Mouse (Mus musculus) kidney, postnatal 0 days (tissue): ENCODE measurements at regions not wholly inside any gene's neighbourhood (a gene's known extent, or its start where the extent isn't known, plus 50 kb on each side); places are given as distances from the start of the nearest gene placed in this dataset.

ENCODE experiments used
- ATAC-seq: fragments of 200-750 bp; cut with Nextera tagmentation; replicated peaks from 2 replicates; pipeline ENCODE4 v1.8.0; 2017; ENCODE audit warnings: low read depth, moderate number of reproducible peaks, moderate TSS enrichment, moderate library complexity; ENCODE audit not compliant: low FRiP score
- DNase-seq: peaks from one replicate; pipeline ENCODE4 v3.0.0-alpha.2; 2016; ENCODE audit warnings: low spot score
- H3K27ac ChIP-seq: fragments of 300-500 bp; sonication (generic); 2 replicates; pipeline ENCODE4 v1.5.1; 2014; ENCODE audit warnings: mild to moderate bottlenecking
- H3K27me3 ChIP-seq: fragments of 300-500 bp; sonication (generic); 2 replicates; pipeline ENCODE4 v1.6.1; 2014; ENCODE audit warnings: low read length, mixed read lengths; ENCODE audit not compliant: insufficient read depth
- H3K36me3 ChIP-seq: fragments of 300-500 bp; sonication (generic); 2 replicates; pipeline ENCODE4 v1.6.1; 2014; ENCODE audit warnings: low read length, mixed read lengths; ENCODE audit not compliant: insufficient read depth
- H3K4me1 ChIP-seq: fragments of 300-500 bp; sonication (generic); replicated peaks from 2 replicates; pipeline ENCODE4 v1.6.1; 2014; ENCODE audit warnings: antibody characterized with exemption, low read length, mixed read lengths; ENCODE audit not compliant: insufficient read depth
- H3K4me2 ChIP-seq: fragments of 300-500 bp; sonication (generic); 2 replicates; pipeline ENCODE4 v1.6.1; 2014; ENCODE audit warnings: mild to moderate bottlenecking, low read length, moderate library complexity, mixed read lengths
- H3K4me3 ChIP-seq: fragments of 300-500 bp; sonication (generic); replicated peaks from 2 replicates; pipeline ENCODE4 v1.5.1; 2014; ENCODE audit warnings: low read depth, low read length
- H3K9ac ChIP-seq: fragments of 300-500 bp; sonication (generic); 2 replicates; pipeline ENCODE4 v1.6.1; 2014; ENCODE audit warnings: low read depth, low read length
- H3K9me3 ChIP-seq: fragments of 300-500 bp; sonication (generic); replicated peaks from 2 replicates; pipeline ENCODE4 v1.6.1; 2016; ENCODE audit warnings: low read length, inconsistent platforms, mixed read lengths
- CTCF ChIP-seq: IDR thresholded peaks from 2 replicates; pipeline ENCODE4 v1.5.1; 2016; ENCODE audit warnings: antibody characterized with exemption, low read depth, mild to moderate bottlenecking, moderate library complexity
- WGBS: fragments of 180-500 bp; shearing (Covaris S2); extraction: QIAGEN DNeasy Blood & Tissue Kit; methylation state at CpG from one replicate; pipeline ENCODE4 v1.1.7; 2014; 5-methylcytosine and 5-hydroxymethylcytosine counted together

GRCm38 (mm10) chr4:89034299-89034698 is 102.6 kb upstream of the Mtap start:
- no peak for ATAC-seq
- H3K27me3 ChIP-seq, result no peaks in the 10 kb centered on the region
- DNase-seq, result no peak
- no peak for TF ChIP-seq CTCF
- H3K36me3 ChIP-seq, result no peaks in the 10 kb centered on the region
- no peak overlapping the region for H3K27ac ChIP-seq
- H3K4me3 ChIP-seq, result no peak overlapping the region
- H3K9ac ChIP-seq, result no peak overlapping the region
- no peak overlapping the region for H3K4me2 ChIP-seq
- no peaks in the 10 kb centered on the region for H3K9me3 ChIP-seq
- H3K4me1 ChIP-seq, result no peaks in the 10 kb centered on the region
- WGBS, result 81% methylated on average over 3 of the region's 3 CpGs

- H3K9me3 ChIP-seq, result no peaks in the 10 kb centered on the region
- no peaks in the 10 kb centered on the region for H3K27me3 ChIP-seq
- no peaks in the 10 kb centered on the region for H3K4me1 ChIP-seq
- whole genome bisulfite sequencing, result 41% methylated on average over 2 of the region's 2 CpGs
- no peak overlapping the region for H3K4me3 ChIP-seq
- H3K36me3 ChIP-seq, result no peaks in the 10 kb centered on the region
- no peak for TF ChIP-seq CTCF
- no peak overlapping the region for H3K27ac ChIP-seq
- no peak overlapping the region for H3K9ac ChIP-seq
- no peak for DNase-seq
- no peak for ATAC-seq
- no peak overlapping the region for H3K4me2 ChIP-seq
Observed at GRCm38 (mm10) chr4:89012681-89013353, 124.1 kb upstream of the Mtap start.

- WGBS, result 85% methylated on average over 5 of the region's 5 CpGs
- no peaks in the 10 kb centered on the region for H3K27me3 ChIP-seq
- DNase-seq (no peak), ATAC-seq (no peak)
- H3K4me1 ChIP-seq, result no peaks in the 10 kb centered on the region
- no peak overlapping the region for H3K4me2 ChIP-seq
- no peak for TF ChIP-seq CTCF
- no peak overlapping the region for H3K27ac ChIP-seq
- H3K36me3 ChIP-seq, result no peaks in the 10 kb centered on the region
- H3K9me3 ChIP-seq, result no peaks in the 10 kb centered on the region
- H3K4me3 ChIP-seq, result no peak overlapping the region
- no peak overlapping the region for H3K9ac ChIP-seq
Observed at GRCm38 (mm10) chr4:89008561-89008960, 128.4 kb upstream of the Mtap start.

GRCm38 (mm10) chr4:89001470-89001869 is 121.5 kb upstream of the Ifne start:
- Histone ChIP-seq H3K9me3 (no peaks in the 10 kb centered on the region), H3K4me1 (no peaks in the 10 kb centered on the region), H3K27ac (no peak overlapping the region), H3K4me2 (no peak overlapping the region), H3K27me3 (no peaks in the 10 kb centered on the region), H3K4me3 (no peak overlapping the region), H3K9ac (no peak overlapping the region), H3K36me3 (no peaks in the 10 kb centered on the region)
- DNase-seq (no peak), ATAC-seq (no peak)
- WGBS, result 83% methylated on average over 4 of the region's 4 CpGs
- TF ChIP-seq CTCF, result no peak

- no peak for TF ChIP-seq CTCF
Observed at GRCm38 (mm10) chr4:89000855-89001254, 120.9 kb upstream of the Ifne start.

GRCm38 (mm10) chr4:89000200-89000599 is 120.2 kb upstream of the Ifne start:
- no peak for TF ChIP-seq CTCF
- DNase-seq, result no peak
- Histone ChIP-seq H3K27ac (no peak overlapping the region), H3K4me2 (no peak overlapping the region), H3K4me1 (no peaks in the 10 kb centered on the region), H3K4me3 (no peak overlapping the region), H3K36me3 (no peaks in the 10 kb centered on the region), H3K9me3 (no peaks in the 10 kb centered on the region), H3K27me3 (no peaks in the 10 kb centered on the region), H3K9ac (no peak overlapping the region)
- WGBS, result 85% methylated on average over 6 of the region's 6 CpGs
- ATAC-seq, result no peak

More at GRCm38 (mm10) chr4:89000855-89001254, 120.9 kb upstream of the Ifne start:
- no peak overlapping the region for H3K27ac ChIP-seq
- DNase-seq, result no peak
- H3K36me3 ChIP-seq, result no peaks in the 10 kb centered on the region
- H3K9ac ChIP-seq, result no peak overlapping the region
- no peak for ATAC-seq
- WGBS, result 78% methylated on average over 4 of the region's 4 CpGs
- H3K9me3 ChIP-seq, result no peaks in the 10 kb centered on the region
- no peaks in the 10 kb centered on the region for H3K27me3 ChIP-seq
- H3K4me2 ChIP-seq, result no peak overlapping the region
- H3K4me3 ChIP-seq, result no peak overlapping the region
- no peaks in the 10 kb centered on the region for H3K4me1 ChIP-seq

- no peaks in the 10 kb centered on the region for H3K9me3 ChIP-seq
Observed at GRCm38 (mm10) chr4:88998286-88998685, 118.3 kb upstream of the Ifne start.

More at GRCm38 (mm10) chr4:88998286-88998685, 118.3 kb upstream of the Ifne start:
- ATAC-seq (no peak), DNase-seq (no peak)
- H3K27me3 ChIP-seq, result no peaks in the 10 kb centered on the region
- H3K4me2 ChIP-seq, result no peak overlapping the region
- no peak for TF ChIP-seq CTCF
- 81% methylated on average over 5 of the region's 5 CpGs for WGBS
- no peaks in the 10 kb centered on the region for H3K4me1 ChIP-seq
- no peak overlapping the region for H3K9ac ChIP-seq
- no peak overlapping the region for H3K4me3 ChIP-seq
- no peak overlapping the region for H3K27ac ChIP-seq
- H3K36me3 ChIP-seq, result no peaks in the 10 kb centered on the region
